Mouse (Mus musculus) forebrain, embryonic 15.5 days (tissue): Measurements from ENCODE around the gene Papss1. TPM values are rescaled to one million over a fixed set of nuclear protein-coding genes. Genes with fewer than 3 reads are reported as not detected.

Experiments
- ATAC-seq: fragments of 200-750 bp; cut with Nextera tagmentation; replicated peaks from 2 replicates; pipeline ENCODE4 v1.8.0; 2017; ENCODE audit warnings: mild to moderate bottlenecking, moderate TSS enrichment, moderate library complexity
- H3K27ac ChIP-seq: fragments of 300-500 bp; sonication (generic); replicated peaks from 2 replicates; pipeline ENCODE4 v1.5.1; 2015; ENCODE audit warnings: mild to moderate bottlenecking, inconsistent platforms
- H3K27me3 ChIP-seq: fragments of 300-500 bp; sonication (generic); 2 replicates; pipeline ENCODE4 v1.6.1; 2015; ENCODE audit warnings: inconsistent platforms
- H3K36me3 ChIP-seq: fragments of 300-500 bp; sonication (generic); 2 replicates; pipeline ENCODE4 v1.6.1; 2015; ENCODE audit warnings: mild to moderate bottlenecking, inconsistent platforms
- H3K4me1 ChIP-seq: fragments of 300-500 bp; sonication (generic); 2 replicates; pipeline ENCODE4 v1.6.1; 2015; ENCODE audit warnings: inconsistent platforms
- H3K4me2 ChIP-seq: fragments of 300-500 bp; sonication (generic); replicated peaks from 2 replicates; pipeline ENCODE4 v1.6.1; 2015; ENCODE audit warnings: mild to moderate bottlenecking, inconsistent platforms
- H3K4me3 ChIP-seq: fragments of 300-500 bp; sonication (generic); 2 replicates; pipeline ENCODE4 v1.5.1; 2015; ENCODE audit warnings: mild to moderate bottlenecking, inconsistent platforms
- H3K9ac ChIP-seq: fragments of 300-500 bp; sonication (generic); replicated peaks from 2 replicates; pipeline ENCODE4 v1.6.1; 2015; ENCODE audit warnings: mild to moderate bottlenecking, inconsistent platforms
- H3K9me3 ChIP-seq: fragments of 300-500 bp; sonication (generic); 2 replicates; pipeline ENCODE4 v1.6.1; 2016; ENCODE audit warnings: inconsistent platforms
- WGBS: fragments of 180-500 bp; shearing (Covaris S2); methylation state at CpG from one replicate; pipeline ENCODE4 v1.1.7; 2015; ENCODE audit warnings: mixed read lengths; 5-methylcytosine and 5-hydroxymethylcytosine counted together
- polyA plus RNA-seq: library from polyadenylated mRNA; unstranded; fragments of >200 nt; fragmentation: Nextera tagmentation; extraction: Ambion mirVana; gene quantifications from 2 replicates; pipeline ENCODE4 v1.2.1, GENCODE M21; 2015

Papss1 gene
- polyA plus RNA-seq, 1 experiment from 2014 or later: 126 TPM

GRCm38 (mm10) chr3:131642681-131643292, 78.2 kb downstream of the Papss1 start:
- peaks cover 9% of the 10 kb centered on the region; the same call in 1 of the 2 replicates for H3K36me3 ChIP-seq
- no peaks in the 10 kb centered on the region for H3K9me3 ChIP-seq
- peaks cover under 1% of the 10 kb centered on the region; the same call in 1 of the 2 replicates for H3K4me1 ChIP-seq
- H3K9ac ChIP-seq: no peak overlapping the region
- 92% methylated on average over 20 of the region's 20 CpGs for WGBS
- no peak for ATAC-seq
- no peak overlapping the region for H3K27ac ChIP-seq
- no peaks in the 10 kb centered on the region for H3K27me3 ChIP-seq
- no peak overlapping the region for H3K4me3 ChIP-seq
- H3K4me2 ChIP-seq: no peak overlapping the region

- H3K27me3 ChIP-seq: no peaks in the 10 kb centered on the region
- H3K4me3 ChIP-seq: no peak overlapping the region
- H3K36me3 ChIP-seq: peaks cover 9% of the 10 kb centered on the region; the same call in 1 of the 2 replicates
- no peak overlapping the region for H3K27ac ChIP-seq
- no peaks in the 10 kb centered on the region for H3K9me3 ChIP-seq
- H3K9ac ChIP-seq: no peak overlapping the region
- H3K4me2 ChIP-seq: no peak overlapping the region
- ATAC-seq: no peak
- WGBS: 92% methylated on average over 5 of the region's 5 CpGs
- H3K4me1 ChIP-seq: no peaks in the 10 kb centered on the region
Observed at GRCm38 (mm10) chr3:131645203-131645602, 80.6 kb downstream of the Papss1 start.

GRCm38 (mm10) chr3:131654366-131654765, 89.8 kb downstream of the Papss1 start:
- H3K27ac ChIP-seq: no peak overlapping the region
- no peak overlapping the region for H3K9ac ChIP-seq
- ATAC-seq: no peak
- 84% methylated on average over 3 of the region's 3 CpGs for WGBS
- no peaks in the 10 kb centered on the region for H3K4me1 ChIP-seq
- no peak overlapping the region for H3K4me2 ChIP-seq
- no peaks in the 10 kb centered on the region for H3K36me3 ChIP-seq
- no peaks in the 10 kb centered on the region for H3K9me3 ChIP-seq
- no peaks in the 10 kb centered on the region for H3K27me3 ChIP-seq
- H3K4me3 ChIP-seq: no peak overlapping the region

- Histone ChIP-seq H3K9me3 (no peaks in the 10 kb centered on the region), H3K4me1 (no peaks in the 10 kb centered on the region), H3K9ac (no peak overlapping the region), H3K27me3 (no peaks in the 10 kb centered on the region), H3K27ac (no peak overlapping the region), H3K4me2 (no peak overlapping the region), H3K4me3 (no peak overlapping the region), H3K36me3 (no peaks in the 10 kb centered on the region)
- no peak for ATAC-seq
- 77% methylated on average over 6 of the region's 6 CpGs for WGBS
Observed at GRCm38 (mm10) chr3:131656032-131656431, 91.5 kb downstream of the Papss1 start.

GRCm38 (mm10) chr3:131660126-131660525, 95.6 kb downstream of the Papss1 start:
- Histone ChIP-seq H3K36me3 (no peaks in the 10 kb centered on the region), H3K9me3 (no peaks in the 10 kb centered on the region), H3K27me3 (no peaks in the 10 kb centered on the region), H3K27ac (no peak overlapping the region), H3K9ac (no peak overlapping the region), H3K4me3 (no peak overlapping the region), H3K4me2 (no peak overlapping the region), H3K4me1 (no peaks in the 10 kb centered on the region)
- no peak for ATAC-seq

- no peak overlapping the region for H3K4me3 ChIP-seq
- H3K27ac ChIP-seq: no peak overlapping the region
- 94% methylated on average over 4 of the region's 4 CpGs for WGBS
- H3K27me3 ChIP-seq: no peaks in the 10 kb centered on the region
- no peak overlapping the region for H3K4me2 ChIP-seq
- H3K9ac ChIP-seq: no peak overlapping the region
- no peaks in the 10 kb centered on the region for H3K36me3 ChIP-seq
- H3K4me1 ChIP-seq: no peaks in the 10 kb centered on the region
- ATAC-seq: no peak
- no peaks in the 10 kb centered on the region for H3K9me3 ChIP-seq
Observed at GRCm38 (mm10) chr3:131660629-131661028, 96.1 kb downstream of the Papss1 start.

- WGBS: 73% methylated on average over 5 of the region's 5 CpGs
- no peak overlapping the region for H3K27ac ChIP-seq
- H3K9ac ChIP-seq: no peak overlapping the region
Observed at GRCm38 (mm10) chr3:131662589-131663148, 98.1 kb downstream of the Papss1 start.

GRCm38 (mm10) chr3:131669910-131670309, 105.3 kb downstream of the Papss1 start:
- H3K27ac ChIP-seq: no peak overlapping the region
- no peaks in the 10 kb centered on the region for H3K27me3 ChIP-seq
- no peaks in the 10 kb centered on the region for H3K9me3 ChIP-seq
- no peak overlapping the region for H3K4me3 ChIP-seq
- WGBS: 78% methylated on average over 1 of the region's 1 CpGs
- no peak overlapping the region for H3K4me2 ChIP-seq
- no peaks in the 10 kb centered on the region for H3K4me1 ChIP-seq
- no peak overlapping the region for H3K9ac ChIP-seq
- no peak for ATAC-seq
- H3K36me3 ChIP-seq: no peaks in the 10 kb centered on the region

More at GRCm38 (mm10) chr3:131662589-131663148, 98.1 kb downstream of the Papss1 start:
- H3K4me3 ChIP-seq: no peak overlapping the region
- no peak for ATAC-seq
- H3K9me3 ChIP-seq: no peaks in the 10 kb centered on the region
- H3K27me3 ChIP-seq: no peaks in the 10 kb centered on the region
- no peak overlapping the region for H3K4me2 ChIP-seq
- H3K4me1 ChIP-seq: no peaks in the 10 kb centered on the region
- H3K36me3 ChIP-seq: no peaks in the 10 kb centered on the region

- Histone ChIP-seq H3K9me3 (no peaks in the 10 kb centered on the region), H3K27ac (no peak overlapping the region), H3K4me1 (no peaks in the 10 kb centered on the region), H3K9ac (no peak overlapping the region), H3K4me3 (no peak overlapping the region), H3K27me3 (no peaks in the 10 kb centered on the region), H3K4me2 (no peak overlapping the region), H3K36me3 (no peaks in the 10 kb centered on the region)
- WGBS: 89% methylated on average over 12 of the region's 12 CpGs
- ATAC-seq: no peak
Observed at GRCm38 (mm10) chr3:131686106-131686505, 121.5 kb downstream of the Papss1 start.

- no peaks in the 10 kb centered on the region for H3K36me3 ChIP-seq
- 90% methylated on average over 11 of the region's 11 CpGs for WGBS
- H3K27ac ChIP-seq: no peak overlapping the region
- H3K4me1 ChIP-seq: no peaks in the 10 kb centered on the region
- H3K27me3 ChIP-seq: no peaks in the 10 kb centered on the region
- no peaks in the 10 kb centered on the region for H3K9me3 ChIP-seq
- ATAC-seq: no peak
- H3K9ac ChIP-seq: no peak overlapping the region
- H3K4me3 ChIP-seq: no peak overlapping the region
- H3K4me2 ChIP-seq: no peak overlapping the region
Observed at GRCm38 (mm10) chr3:131689949-131690348, 125.4 kb downstream of the Papss1 start.

GRCm38 (mm10) chr3:131690543-131690942, 126.0 kb downstream of the Papss1 start:
- 88% methylated on average over 7 of the region's 7 CpGs for WGBS
- Histone ChIP-seq H3K9ac (no peak overlapping the region), H3K27me3 (no peaks in the 10 kb centered on the region), H3K36me3 (no peaks in the 10 kb centered on the region), H3K9me3 (no peaks in the 10 kb centered on the region), H3K4me3 (no peak overlapping the region), H3K4me2 (no peak overlapping the region), H3K27ac (no peak overlapping the region), H3K4me1 (no peaks in the 10 kb centered on the region)
- ATAC-seq: no peak

GRCm38 (mm10) chr3:131691202-131691601, 126.6 kb downstream of the Papss1 start:
- no peaks in the 10 kb centered on the region for H3K27me3 ChIP-seq
- ATAC-seq: no peak
- no peak overlapping the region for H3K9ac ChIP-seq
- H3K9me3 ChIP-seq: no peaks in the 10 kb centered on the region
- no peak overlapping the region for H3K4me2 ChIP-seq
- no peak overlapping the region for H3K4me3 ChIP-seq
- H3K27ac ChIP-seq: no peak overlapping the region
- H3K36me3 ChIP-seq: no peaks in the 10 kb centered on the region
- 77% methylated on average over 3 of the region's 3 CpGs for WGBS
- no peaks in the 10 kb centered on the region for H3K4me1 ChIP-seq
